Mouse (Mus musculus) neutrophil, adult 83 days (primary cell): ENCODE measurements around the gene Ppp1r17. TPM values are rescaled to one million over a fixed set of nuclear protein-coding genes. Genes with fewer than 3 reads are reported as not detected.

ENCODE experiments used
- total RNA-seq, 2 experiments: library from RNA; stranded (reverse); gene quantifications; one replicate each; pipeline ENCODE4 v1.2.4; 2023

Ppp1r17 gene
- total RNA-seq, result not detected

GRCm38 (mm10) chr6:56017291-56017994, at the start of gene Ppp1r17:
Ppp1r17 (plus strand) TSS chr6:56017497.

Other genes with a start within 250 kb of the Ppp1r17 start
- not detected for gene Itprid1, start 180.6 kb upstream of the Ppp1r17 start, total RNA-seq